Mouse (Mus musculus) heart, embryonic 12.5 days (tissue): Measurements from ENCODE around the gene Nrcam. TPM values are rescaled to one million over a fixed set of nuclear protein-coding genes. Genes with fewer than 3 reads are reported as not detected.

ENCODE experiments used
- ATAC-seq: fragments of 200-750 bp; cut with Nextera tagmentation; 2 replicates; pipeline ENCODE4 v1.8.0; 2017; ENCODE audit warnings: moderate TSS enrichment, moderate library complexity; ENCODE audit not compliant: insufficient number of reproducible peaks, low FRiP score
- H3K27ac ChIP-seq: fragments of 300-500 bp; sonication (generic); 2 replicates; pipeline ENCODE4 v1.5.1; 2016; ENCODE audit warnings: mild to moderate bottlenecking, moderate library complexity; ENCODE audit not compliant: poor library complexity, severe bottlenecking
- H3K27me3 ChIP-seq: fragments of 300-500 bp; sonication (generic); replicated peaks from 2 replicates; pipeline ENCODE4 v1.6.1; 2016; ENCODE audit warnings: mild to moderate bottlenecking, moderate library complexity
- H3K36me3 ChIP-seq: fragments of 300-500 bp; sonication (generic); 2 replicates; pipeline ENCODE4 v1.6.1; 2016; ENCODE audit warnings: mild to moderate bottlenecking, moderate library complexity
- H3K4me1 ChIP-seq: fragments of 300-500 bp; sonication (generic); replicated peaks from 2 replicates; pipeline ENCODE4 v1.6.1; 2016; ENCODE audit warnings: mild to moderate bottlenecking
- H3K4me2 ChIP-seq: fragments of 300-500 bp; sonication (generic); 2 replicates; pipeline ENCODE4 v1.6.1; 2016; ENCODE audit warnings: mild to moderate bottlenecking, moderate library complexity
- H3K4me3 ChIP-seq: fragments of 300-500 bp; sonication (generic); 2 replicates; pipeline ENCODE4 v1.5.1; 2016; ENCODE audit warnings: mild to moderate bottlenecking
- H3K9ac ChIP-seq: fragments of 300-500 bp; sonication (generic); 2 replicates; pipeline ENCODE4 v1.6.1; 2016; ENCODE audit warnings: mild to moderate bottlenecking, moderate library complexity
- H3K9me3 ChIP-seq: fragments of 300-500 bp; sonication (generic); replicated peaks from 2 replicates; pipeline ENCODE4 v1.6.1; 2016; ENCODE audit warnings: mild to moderate bottlenecking, moderate library complexity
- WGBS: fragments of 180-500 bp; shearing (Covaris S2); methylation state at CpG from one replicate; pipeline ENCODE4 v1.1.7; 2016; 5-methylcytosine and 5-hydroxymethylcytosine counted together
- polyA plus RNA-seq: library from polyadenylated mRNA; unstranded; fragments of >200 nt; fragmentation: Nextera tagmentation; extraction: Ambion mirVana; gene quantifications from 2 replicates; pipeline ENCODE4 v1.2.1, GENCODE M21; 2016

The Nrcam gene
- polyA plus RNA-seq, 1 experiment from 2014 or later = 0.92 TPM

DNA sequence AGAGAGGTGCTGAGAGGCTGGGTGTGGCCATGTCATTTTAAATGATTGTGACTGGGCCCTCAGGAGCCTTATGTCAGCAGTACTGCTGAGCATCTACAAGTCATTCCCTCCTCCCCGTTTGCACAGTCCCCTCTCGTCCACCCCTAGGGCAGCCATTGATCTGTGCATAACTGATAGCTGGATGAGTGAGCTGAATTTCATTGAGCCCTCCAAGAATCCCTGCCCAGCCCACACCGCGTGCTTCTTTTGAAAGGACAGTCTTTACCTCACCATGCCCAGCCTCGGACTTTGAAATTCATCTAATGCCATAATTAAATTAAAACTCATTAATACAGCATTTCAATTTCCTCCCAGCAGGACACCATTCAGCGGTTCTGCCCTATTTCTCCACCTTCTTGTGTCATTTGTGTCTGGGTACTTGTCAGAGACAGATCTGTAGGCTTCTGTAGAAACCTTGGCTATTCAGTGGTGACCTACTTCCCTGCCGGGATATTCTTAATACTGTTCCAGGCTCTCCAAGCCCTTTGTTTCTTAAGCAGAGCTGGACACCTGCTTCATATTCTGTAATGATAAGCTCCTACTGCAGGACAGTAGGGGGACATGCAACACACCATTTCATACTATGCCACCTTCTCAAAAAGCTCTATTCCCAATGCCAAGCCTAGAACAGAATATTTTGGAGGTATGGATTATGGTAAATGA is 190.9 kb downstream of the Nrcam start:
- Histone ChIP-seq H3K27ac (no peak overlapping the region), H3K36me3 (no peaks in the 10 kb centered on the region), H3K9ac (no peak overlapping the region), H3K9me3 (no peaks in the 10 kb centered on the region), H3K4me2 (no peak overlapping the region), H3K27me3 (no peaks in the 10 kb centered on the region), H3K4me3 (no peak overlapping the region), H3K4me1 (no peaks in the 10 kb centered on the region)
- no peak for ATAC-seq
- 52% methylated on average over 7 of the region's 7 CpGs for WGBS

DNA sequence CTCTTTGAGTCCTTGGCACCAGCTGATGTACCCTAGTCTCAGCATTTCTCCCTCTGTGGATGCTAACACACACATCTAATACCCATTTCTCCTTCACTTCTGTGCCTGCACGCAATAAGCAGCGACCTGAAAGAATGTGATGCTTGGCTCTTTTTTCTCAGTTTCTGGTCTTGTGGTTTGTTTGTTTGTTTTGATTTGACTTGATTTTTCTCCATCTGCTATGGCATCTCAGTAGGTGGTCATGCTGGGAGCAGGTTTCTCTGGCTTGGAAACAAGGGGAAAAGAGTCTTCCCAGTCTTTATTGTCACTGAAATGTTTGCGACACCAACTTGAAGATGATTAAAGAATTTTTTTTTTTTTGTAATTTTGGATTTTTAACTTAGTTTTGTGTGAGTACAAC is 192.8 kb downstream of the Nrcam start:
- Histone ChIP-seq H3K4me2 (no peak overlapping the region), H3K9me3 (no peaks in the 10 kb centered on the region), H3K36me3 (no peaks in the 10 kb centered on the region), H3K9ac (no peak overlapping the region), H3K27me3 (no peaks in the 10 kb centered on the region), H3K4me1 (no peaks in the 10 kb centered on the region), H3K27ac (no peak overlapping the region), H3K4me3 (no peak overlapping the region)
- WGBS = 64% methylated on average over 3 of the region's 3 CpGs
- no peak for ATAC-seq

DNA sequence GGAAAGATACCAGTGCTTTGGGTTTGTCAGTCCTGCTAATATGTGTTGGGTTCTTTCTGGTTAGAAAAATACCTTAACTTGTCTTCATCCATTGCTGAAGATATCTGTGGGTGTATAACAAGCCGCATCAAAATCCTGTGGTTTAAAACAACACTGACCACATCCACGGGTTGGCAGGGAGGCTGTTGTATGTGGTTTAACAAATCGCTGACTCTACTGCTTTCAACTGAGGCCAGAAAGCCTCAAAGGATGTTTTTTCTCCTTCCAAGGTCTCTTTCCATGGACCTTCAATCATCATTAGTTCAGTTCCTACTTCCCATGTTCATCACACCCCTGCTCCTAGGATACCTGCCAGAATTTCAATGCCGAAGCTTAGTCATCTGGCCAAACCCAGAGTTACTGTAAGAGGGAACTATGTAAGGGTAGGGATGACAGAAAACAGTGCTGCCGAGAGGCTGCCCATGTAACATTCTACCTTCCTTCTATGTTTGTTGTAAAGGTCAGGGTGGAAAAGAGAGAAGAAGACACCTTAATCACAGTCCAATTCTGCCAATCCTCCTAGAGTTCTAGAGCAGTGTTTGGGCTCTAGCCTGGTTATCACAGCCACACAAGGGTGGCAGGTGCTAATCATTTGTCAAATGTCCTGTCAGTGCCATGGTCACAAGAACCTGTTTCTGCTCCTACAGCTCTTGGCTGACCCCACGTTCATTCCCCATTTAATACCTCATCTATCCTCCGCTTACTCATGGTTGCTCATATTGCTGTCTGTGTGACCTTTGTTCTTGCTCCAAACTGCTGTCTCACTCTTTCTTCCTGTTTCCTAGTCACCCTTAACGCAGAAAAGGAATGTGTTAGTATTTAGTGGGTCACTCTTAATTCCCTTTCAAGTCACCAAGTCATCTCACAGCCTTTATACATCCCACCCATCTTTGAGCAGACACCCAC is 196.2 kb downstream of the Nrcam start:
- H3K27me3 ChIP-seq = no peaks in the 10 kb centered on the region
- 73% methylated on average over 8 of the region's 8 CpGs for WGBS

DNA sequence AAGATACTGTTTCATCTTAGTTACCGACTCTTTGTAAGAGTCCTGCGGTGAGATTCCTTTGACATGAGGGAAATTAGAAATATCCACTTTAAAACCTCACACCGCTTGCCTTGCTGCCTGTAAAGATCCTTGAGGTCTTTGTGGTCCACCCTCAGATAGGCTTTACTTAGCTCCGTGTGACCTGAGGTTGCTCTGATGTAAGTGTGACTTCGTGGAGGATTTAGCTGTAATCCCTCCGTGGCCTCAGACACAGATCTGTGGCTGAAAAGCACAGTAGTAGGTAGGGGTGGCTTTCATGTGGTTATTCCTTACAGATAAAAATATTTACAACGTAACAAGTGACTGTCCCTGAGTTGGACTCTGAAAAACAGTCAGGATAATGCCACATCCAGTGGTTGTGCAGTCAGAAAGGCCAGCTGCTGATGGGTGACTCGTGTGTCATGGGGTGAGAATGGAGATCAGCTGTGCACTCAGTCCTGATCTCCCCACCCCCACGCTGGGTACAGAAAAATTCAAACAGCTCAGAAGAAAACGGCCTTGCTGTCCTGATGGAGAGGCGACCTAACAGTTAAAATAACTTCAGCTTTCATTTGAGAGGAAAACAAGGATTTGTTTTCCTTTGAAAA is 199.8 kb downstream of the Nrcam start:
- H3K4me2 ChIP-seq = no peak overlapping the region
- no peak for ATAC-seq
- H3K27ac ChIP-seq = no peak overlapping the region
- WGBS = 39% methylated on average over 11 of the region's 11 CpGs
- H3K36me3 ChIP-seq = no peaks in the 10 kb centered on the region
- H3K9me3 ChIP-seq = no peaks in the 10 kb centered on the region
- 0 out of 2 replicates have a peak, but pooled peaks cover 3% of the 10 kb centered on the region for H3K4me1 ChIP-seq
- no peak overlapping the region for H3K9ac ChIP-seq
- H3K27me3 ChIP-seq = no peaks in the 10 kb centered on the region
- H3K4me3 ChIP-seq = no peak overlapping the region

More for the DNA sequence above, 196.2 kb downstream of the Nrcam start:
- Histone ChIP-seq H3K27ac (no peak overlapping the region), H3K9me3 (no peaks in the 10 kb centered on the region), H3K9ac (no peak overlapping the region), H3K36me3 (no peaks in the 10 kb centered on the region), H3K4me3 (no peak overlapping the region), H3K4me1 (0 out of 2 replicates have a peak, but pooled peaks cover 3% of the 10 kb centered on the region), H3K4me2 (no peak overlapping the region)
- ATAC-seq = no peak

DNA sequence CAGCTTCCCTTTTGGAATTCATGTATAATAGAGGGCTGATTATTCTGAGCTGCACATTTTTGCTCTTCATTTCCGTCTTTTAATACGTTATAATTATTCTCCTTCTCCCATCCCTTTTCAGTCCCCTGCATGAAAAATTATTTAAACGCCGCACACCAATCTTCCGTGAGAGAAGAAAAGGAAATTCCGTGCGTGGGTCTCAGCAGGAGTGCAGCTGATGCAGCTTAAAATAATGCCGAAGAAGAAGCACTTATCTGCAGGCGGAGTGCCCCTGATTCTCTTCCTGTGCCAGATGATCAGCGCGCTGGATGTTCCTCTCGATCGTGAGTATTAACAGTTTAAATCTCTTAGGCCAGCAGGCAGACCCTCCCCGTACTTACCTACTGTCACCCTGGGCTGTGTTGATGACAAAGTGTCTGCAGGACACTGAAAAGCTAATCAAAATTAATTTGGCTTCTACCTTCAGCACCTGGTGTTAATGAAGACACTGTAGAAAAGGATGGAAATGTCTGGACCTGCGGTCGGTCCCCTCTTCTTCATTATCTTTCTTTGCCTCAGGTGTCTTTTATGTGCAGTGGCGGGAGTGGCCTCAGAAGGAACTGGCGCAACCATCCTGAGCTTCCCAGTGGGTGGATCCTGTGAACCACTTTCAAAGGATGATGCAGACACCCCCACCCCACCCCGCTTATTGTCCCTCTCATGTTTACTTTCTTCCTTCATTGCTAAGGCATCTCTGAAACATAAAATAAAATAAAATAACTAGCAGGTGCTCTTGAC is 203.8 kb downstream of the Nrcam start:
- H3K9me3 ChIP-seq = no peaks in the 10 kb centered on the region
- WGBS = 70% methylated on average over 19 of the region's 19 CpGs
- no peaks in the 10 kb centered on the region for H3K36me3 ChIP-seq
- H3K4me1 ChIP-seq = 0 out of 2 replicates have a peak, but pooled peaks cover 3% of the 10 kb centered on the region
- H3K4me3 ChIP-seq = no peak overlapping the region
- H3K27ac ChIP-seq = no peak overlapping the region
- no peak overlapping the region for H3K4me2 ChIP-seq
- H3K9ac ChIP-seq = no peak overlapping the region
- no peaks in the 10 kb centered on the region for H3K27me3 ChIP-seq
- no peak for ATAC-seq

DNA sequence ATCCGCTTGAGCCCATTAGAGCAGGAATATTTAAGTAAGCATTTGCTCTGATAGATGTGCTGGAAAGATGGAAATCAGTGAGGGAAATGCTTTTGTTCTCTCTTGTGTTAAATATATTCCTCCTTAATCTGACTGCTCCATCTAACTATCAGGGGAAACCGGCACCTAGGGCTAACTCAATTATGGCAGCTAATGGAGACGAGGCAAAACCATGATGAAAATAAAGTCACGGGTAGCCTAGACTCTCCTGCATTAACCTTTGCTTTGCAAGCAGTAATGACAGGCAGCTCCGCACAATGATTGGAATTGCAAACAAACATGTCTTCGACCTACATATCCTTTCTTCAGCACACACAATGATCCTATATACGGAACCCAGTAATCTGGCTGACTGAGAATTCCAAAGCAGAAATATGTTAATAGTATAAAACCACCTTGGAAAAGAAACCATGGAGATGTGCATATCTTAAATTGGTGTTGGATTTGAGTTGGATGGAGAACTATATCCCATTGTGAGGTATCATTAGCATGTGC is 205.5 kb downstream of the Nrcam start:
- ATAC-seq = no peak

DNA sequence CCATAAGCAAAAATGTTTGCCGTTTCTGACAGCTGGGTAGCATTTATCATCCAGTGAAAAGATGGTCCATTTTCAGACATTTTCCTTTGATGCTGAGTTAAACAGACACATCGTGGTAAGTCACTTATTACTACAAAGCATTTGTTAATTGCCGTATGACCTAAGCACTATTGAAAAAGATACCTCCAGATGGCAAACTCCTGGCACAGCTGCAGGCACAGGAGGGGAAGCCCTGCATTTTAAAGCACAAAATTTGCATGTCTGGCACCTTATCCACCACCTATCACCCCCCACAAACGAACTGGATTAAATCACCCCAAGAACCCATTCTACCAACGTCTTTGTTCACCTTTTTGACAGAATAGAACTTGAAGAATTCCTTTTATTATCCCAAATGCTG is 206.9 kb downstream of the Nrcam start:
- no peak overlapping the region for H3K4me3 ChIP-seq
- H3K27me3 ChIP-seq = no peaks in the 10 kb centered on the region
- H3K9ac ChIP-seq = no peak overlapping the region
- no peak overlapping the region for H3K4me2 ChIP-seq
- H3K36me3 ChIP-seq = no peaks in the 10 kb centered on the region
- H3K4me1 ChIP-seq = no peaks in the 10 kb centered on the region
- no peak overlapping the region for H3K27ac ChIP-seq
- ATAC-seq = no peak
- WGBS = 15% methylated on average over 5 of the region's 5 CpGs
- no peaks in the 10 kb centered on the region for H3K9me3 ChIP-seq

More for the DNA sequence above, 205.5 kb downstream of the Nrcam start:
- H3K4me3 ChIP-seq = no peak overlapping the region
- H3K27ac ChIP-seq = no peak overlapping the region
- H3K36me3 ChIP-seq = no peaks in the 10 kb centered on the region
- 78% methylated on average over 7 of the region's 7 CpGs for WGBS
- H3K27me3 ChIP-seq = no peaks in the 10 kb centered on the region
- no peaks in the 10 kb centered on the region for H3K9me3 ChIP-seq
- no peak overlapping the region for H3K4me2 ChIP-seq
- H3K9ac ChIP-seq = no peak overlapping the region
- no peaks in the 10 kb centered on the region for H3K4me1 ChIP-seq

DNA sequence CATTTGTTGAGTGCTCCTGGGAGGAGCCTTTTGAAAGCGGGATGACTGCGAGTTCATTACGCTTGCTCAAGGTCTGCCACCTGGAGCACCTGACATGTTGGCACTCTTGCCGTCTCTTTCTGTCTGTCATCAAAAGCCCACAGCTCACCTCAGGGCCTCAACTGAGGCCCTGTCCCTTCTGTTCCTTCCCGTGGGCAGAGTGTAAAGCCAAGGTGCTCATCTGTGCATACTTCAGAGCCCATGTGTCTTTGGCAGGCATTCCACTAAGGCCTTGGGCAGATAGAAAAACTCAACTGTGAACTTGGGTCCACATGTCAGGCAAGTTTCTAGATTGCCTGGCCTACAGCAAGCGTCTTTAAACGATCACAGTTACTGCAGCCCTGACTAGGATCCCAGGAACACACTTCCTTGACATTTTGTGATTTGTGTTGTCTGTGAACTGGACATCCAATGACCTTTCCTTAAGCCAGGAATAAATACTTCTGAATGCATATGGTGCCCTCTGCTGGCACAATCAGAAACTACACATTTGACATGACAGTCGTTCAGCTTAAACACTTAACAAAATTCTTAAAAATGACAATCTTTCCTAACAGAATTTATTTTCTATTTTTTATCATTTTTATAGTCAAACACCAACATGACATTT is 219.2 kb downstream of the Nrcam start:
- Histone ChIP-seq H3K4me3 (no peak overlapping the region), H3K27me3 (no peaks in the 10 kb centered on the region), H3K36me3 (no peaks in the 10 kb centered on the region), H3K9ac (no peak overlapping the region), H3K9me3 (no peaks in the 10 kb centered on the region), H3K4me2 (no peak overlapping the region), H3K4me1 (no peaks in the 10 kb centered on the region), H3K27ac (no peak overlapping the region)
- WGBS = 49% methylated on average over 8 of the region's 8 CpGs
- ATAC-seq = no peak

DNA sequence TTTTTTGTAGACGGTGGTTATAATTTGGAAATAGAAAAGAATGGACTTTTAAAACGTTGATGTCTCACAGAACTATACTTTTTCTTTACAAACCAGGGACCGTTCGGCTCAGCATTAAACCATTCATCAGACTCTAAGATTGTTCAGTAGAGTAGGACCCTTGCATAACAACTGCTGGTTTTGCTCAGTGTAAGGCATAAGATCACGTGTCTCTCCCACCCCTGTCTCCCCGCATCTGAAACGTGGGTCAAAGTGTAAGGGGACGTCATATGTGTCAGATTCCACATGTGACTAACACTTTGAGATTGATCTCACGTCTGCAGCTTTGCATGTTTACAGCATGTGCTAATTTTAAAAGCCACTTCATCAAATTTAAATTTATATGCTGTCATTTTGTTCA is 219.8 kb downstream of the Nrcam start:
- H3K36me3 ChIP-seq = no peaks in the 10 kb centered on the region
- 55% methylated on average over 9 of the region's 9 CpGs for WGBS
- no peak overlapping the region for H3K27ac ChIP-seq
- no peak overlapping the region for H3K9ac ChIP-seq
- H3K9me3 ChIP-seq = no peaks in the 10 kb centered on the region
- no peaks in the 10 kb centered on the region for H3K27me3 ChIP-seq
- no peak overlapping the region for H3K4me2 ChIP-seq
- H3K4me1 ChIP-seq = no peaks in the 10 kb centered on the region
- no peak for ATAC-seq
- H3K4me3 ChIP-seq = no peak overlapping the region

DNA sequence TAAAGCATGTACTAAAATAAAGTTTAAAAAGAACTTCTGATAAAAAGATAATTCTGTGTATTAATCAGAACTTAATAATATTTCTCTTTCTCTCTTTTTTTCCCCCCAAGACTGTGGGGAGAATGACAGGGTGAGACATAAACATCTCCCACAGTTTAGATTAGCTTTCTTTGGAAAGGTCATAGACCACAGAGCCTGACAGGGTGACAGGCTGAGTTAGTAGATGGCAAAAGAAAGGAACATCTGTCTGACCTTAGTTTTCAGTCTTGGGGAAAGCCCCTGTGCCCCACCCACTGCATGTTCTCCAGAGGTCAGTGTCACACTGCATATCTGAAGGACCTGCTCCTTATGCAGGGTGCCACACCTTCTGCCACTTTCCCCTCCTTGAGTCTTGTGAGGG is 222.9 kb downstream of the Nrcam start:
- H3K4me3 ChIP-seq = no peak overlapping the region
- H3K27me3 ChIP-seq = no peaks in the 10 kb centered on the region
- no peak overlapping the region for H3K4me2 ChIP-seq
- no peak for ATAC-seq
- H3K9me3 ChIP-seq = no peaks in the 10 kb centered on the region
- no peak overlapping the region for H3K27ac ChIP-seq
- H3K9ac ChIP-seq = no peak overlapping the region
- no peaks in the 10 kb centered on the region for H3K4me1 ChIP-seq
- H3K36me3 ChIP-seq = no peaks in the 10 kb centered on the region
